Mouse (Mus musculus) thymus, postnatal 10 days (tissue): ENCODE measurements around the gene St3gal6.

Source experiments
- DNase-seq, 2 experiments: peaks; one replicate each; pipeline ENCODE4 v3.0.0; 2021; ENCODE audit warnings: low spot score in 2 of 2

Gene St3gal6

DNA sequence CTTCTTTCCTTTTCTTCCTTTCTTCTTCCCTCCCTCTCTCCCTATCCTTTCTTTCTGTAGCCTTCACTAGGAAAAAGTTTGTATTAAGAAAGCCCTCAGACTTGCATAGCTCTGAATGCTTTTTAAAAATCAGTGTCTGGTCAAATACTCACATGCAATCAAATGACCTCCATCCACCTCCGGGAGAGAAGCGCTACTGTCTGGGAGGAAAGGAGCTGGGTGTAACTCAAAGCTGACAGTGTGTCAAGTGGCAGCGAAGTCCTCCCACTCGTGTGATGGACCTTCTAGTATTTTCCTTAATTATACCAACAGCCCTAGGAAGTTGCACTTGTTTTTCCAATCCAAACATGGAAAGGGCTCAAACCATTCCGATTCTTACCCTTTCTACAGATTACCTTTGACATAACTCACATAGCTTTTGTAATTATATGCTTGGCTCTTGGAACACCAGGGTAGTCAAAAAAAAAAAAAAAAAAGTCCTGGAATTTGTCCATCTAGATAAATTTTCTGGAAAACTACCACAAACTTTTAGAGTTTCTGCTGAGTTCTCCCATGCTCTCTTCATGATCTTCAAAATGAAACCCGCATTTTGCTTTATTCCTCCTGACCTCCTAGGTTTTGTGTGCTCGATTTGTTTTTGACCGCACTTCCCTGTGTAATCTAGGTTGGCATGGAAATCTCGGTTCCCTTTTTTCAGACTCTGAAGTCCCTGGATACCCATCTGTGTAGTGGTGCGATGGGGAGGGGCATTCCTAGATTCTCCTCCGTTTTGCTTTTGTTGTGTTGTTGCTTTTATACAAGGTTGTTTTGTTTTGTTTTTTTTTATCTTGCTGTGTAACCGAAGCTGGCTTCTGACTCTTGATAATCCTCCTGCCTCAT is at the start of gene St3gal6:
Gene St3gal6, minus strand, starts transcription at position 272 of the 879 bp plus-strand sequence.
- no peak for DNase-seq

DNA sequence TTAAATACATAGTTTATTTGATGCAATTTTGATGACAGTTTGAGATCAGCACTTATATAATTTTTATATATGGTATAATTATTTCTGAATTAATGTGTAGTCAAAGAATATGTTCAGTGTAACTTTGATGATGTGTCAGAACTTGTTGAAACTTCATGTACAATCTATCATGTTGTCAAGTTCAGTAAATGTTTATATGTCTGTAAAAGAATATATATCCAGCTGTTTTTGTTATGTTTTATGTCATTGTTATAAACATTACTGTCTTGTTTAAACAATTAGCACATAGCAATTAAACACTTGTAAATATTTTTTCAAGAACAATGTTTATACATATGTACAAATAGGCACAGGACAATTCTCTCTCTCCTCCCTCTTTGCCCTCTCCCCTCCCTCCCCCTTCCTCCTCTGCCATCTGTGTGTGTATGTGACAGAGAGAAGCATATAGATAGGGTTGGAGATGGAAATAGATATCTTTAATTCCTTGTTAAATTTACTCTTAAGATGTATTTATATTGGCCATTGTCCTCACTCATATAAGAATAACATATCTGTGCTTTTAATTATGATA is 46.7 kb upstream of the St3gal6 start:
- no peak for DNase-seq

DNA sequence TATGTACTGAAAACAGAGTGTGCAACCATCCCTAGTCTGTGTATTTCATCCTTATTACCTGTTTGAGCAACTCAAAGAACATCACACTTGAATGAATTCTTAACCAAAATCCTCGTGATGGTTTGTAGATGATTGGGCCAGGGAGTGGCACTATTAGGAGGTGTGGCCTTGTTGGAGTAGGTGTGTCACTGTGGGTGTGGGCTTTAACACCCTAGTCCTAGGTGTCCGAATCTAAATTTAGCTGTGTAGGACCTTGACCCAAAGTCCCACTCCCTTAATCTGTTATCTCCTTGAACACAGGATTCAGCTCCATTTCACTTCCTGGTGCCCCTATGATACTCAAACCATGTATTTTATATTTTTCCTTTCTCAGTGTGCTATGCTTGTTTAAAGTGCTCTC is 37.2 kb upstream of the St3gal6 start:
- DNase-seq, result no peak

DNA sequence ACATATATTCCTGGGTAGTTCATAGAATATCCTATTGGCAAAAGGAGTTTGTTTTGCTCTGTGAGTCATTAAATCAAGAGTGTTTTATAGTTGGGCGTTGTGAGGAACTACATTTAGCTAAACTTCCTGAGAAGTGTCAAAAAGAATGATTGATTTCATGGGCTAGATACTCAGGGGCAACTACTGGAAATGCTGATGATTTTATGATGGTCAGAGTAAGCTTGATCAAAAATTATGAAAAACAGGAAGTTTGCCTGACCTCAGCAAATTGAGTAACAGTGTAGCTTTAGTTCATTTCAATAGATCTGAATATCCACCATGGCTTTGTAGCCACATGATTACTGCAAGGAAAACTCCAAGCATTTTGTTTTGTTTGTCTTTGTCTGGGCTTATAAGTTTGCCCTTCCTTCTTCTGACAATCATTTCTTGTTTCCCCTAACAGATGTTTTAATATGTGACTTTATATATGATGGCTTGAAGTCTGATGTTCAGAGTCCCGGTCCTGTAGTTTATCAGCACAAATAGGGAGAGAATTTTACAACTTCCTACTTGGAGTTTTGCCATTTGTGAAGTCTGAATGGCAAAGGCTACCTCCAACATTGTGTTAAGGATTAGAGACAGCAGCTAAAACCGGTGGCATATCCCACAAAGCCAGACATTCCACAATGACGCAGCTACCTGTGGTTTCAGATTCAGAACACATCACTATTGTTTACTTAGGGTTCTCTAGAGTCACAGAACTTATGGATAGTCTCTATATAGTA is 32.2 kb upstream of the St3gal6 start:
- no peak for DNase-seq

DNA sequence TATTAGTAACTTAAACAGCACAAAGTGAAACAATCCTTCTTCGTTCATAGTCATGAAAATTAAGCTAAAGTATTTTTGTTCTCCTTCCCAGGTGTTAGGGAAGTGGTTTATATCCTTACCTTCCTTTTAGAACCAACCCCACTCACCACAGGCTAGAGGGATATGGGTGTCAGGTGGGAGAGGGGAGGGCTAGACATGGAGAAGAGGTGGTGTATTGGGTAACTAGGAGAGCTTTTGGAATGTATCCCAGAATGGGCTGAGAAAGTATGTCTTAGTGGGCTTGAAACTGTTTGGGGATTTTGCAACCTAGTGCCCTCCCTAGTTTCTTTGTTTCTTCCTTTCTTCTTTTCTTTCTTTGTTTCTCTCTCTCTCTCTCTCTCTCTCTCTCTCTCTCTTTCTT is 30.6 kb upstream of the St3gal6 start:
- DNase-seq, result no peak

DNA sequence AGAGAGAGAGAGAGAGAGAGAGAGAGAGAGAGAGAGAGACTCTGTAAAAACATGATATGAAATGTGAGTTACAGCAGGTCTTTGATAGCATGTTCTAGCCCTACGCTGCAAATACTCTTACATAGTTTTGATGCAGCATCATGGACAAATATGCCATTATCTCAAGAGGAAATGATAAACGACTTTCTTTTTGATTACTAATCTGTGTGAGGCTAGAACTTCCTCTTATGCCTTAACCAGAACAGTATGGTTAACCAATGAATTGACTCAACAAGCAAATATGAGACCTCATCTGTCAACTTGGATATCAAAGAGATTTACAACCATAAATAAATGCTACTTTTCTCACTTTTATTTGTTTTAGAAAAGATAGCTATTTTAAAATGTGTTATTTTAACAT is 24.0 kb upstream of the St3gal6 start:
- DNase-seq, result no peak

DNA sequence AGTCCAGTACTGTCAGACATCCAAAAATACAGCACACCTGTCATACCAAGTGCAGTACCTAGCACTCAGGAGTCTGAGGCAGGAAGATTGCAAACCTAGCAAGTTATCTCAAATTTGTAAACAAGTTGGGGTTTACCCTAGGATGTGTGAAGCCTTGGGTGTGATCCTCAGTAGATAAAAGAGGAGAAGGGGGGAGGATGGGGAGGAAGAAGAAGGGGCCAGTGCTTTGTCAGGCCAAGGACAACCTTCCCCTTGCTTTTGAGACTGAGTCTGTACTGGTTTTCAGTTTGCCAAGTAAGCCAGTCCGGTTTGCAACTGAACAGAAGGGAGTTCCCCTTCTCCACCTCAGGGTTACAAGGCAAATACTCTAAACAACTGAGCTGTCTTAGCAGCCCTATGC is 22.1 kb upstream of the St3gal6 start:
- DNase-seq, result no peak

DNA sequence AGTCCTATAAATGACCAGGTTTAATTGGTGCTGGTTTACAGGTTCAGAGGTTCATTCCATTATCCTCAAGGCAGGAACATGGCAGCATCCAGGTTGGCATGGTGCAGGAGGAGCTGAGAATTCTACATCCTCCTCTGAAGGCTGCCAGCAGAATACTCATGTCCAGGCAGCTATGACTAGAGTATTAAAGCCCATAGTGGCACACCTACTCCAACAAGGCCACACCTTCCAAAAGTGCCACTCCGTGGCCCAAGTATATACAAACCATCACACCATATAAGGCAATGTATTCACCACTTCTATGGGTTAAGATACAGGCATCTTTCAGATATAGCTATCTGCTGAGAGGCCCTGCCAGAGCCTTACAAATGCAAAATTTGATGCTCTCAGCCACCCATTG is 15.4 kb upstream of the St3gal6 start:
- DNase-seq, result no peak

DNA sequence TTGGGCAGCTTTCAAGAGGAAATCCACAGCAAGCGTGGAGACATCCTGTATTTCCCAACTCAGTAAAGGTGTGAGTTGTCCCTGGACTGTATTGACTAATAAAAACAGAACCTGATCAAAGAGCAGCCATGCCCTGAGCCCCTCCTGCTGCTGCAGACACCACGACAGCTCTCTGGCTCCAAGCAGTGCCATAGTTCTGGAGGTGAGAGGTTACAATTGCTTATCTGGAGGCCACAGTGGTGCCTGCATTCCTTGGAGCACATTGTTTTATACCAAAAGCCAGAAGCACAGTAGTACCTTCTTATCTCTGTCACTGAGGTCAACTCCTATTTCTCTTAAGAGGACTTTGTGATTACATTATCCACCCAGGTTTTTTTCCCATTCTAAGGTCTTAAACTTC is 15.0 kb upstream of the St3gal6 start:
- no peak for DNase-seq

DNA sequence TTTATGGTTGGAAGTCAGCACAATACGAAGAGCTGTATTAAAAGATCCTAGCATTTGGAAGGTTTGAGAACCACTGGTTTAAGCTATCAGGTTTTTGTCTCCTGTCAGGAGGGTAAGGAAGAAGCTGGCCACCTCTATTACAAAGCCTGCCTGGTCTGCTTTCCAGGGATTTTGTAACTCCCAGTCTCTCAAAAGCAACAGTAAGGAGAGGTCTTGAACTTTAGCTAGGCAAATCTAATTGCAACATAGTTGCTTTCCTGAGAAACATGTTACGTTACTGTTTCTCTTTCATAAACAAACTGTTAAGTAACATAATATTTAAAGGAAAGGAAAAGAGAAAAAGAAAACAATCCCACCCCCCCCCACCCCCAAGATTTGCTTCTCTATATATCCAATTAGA is 12.0 kb upstream of the St3gal6 start:
- no peak for DNase-seq

DNA sequence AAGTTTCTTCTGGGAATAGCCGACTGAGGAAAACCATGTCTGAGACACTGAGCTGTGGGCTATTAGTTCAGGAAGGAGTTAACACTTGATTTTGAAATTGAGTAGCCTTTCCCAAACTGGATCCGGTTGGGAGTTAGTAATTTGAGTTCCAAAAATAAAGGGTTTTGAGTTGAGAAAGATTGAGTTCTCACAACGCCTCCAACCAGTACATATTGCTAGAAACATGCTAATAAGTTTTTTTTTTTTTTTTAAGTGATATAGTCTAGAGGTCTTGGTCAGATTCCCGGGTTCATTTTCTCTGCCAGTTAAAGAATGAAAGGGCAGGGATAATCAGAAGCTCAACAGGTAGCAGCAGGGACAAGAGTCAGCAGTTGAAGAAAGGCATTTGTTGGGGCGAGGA is 11.2 kb upstream of the St3gal6 start:
- no peak for DNase-seq

DNA sequence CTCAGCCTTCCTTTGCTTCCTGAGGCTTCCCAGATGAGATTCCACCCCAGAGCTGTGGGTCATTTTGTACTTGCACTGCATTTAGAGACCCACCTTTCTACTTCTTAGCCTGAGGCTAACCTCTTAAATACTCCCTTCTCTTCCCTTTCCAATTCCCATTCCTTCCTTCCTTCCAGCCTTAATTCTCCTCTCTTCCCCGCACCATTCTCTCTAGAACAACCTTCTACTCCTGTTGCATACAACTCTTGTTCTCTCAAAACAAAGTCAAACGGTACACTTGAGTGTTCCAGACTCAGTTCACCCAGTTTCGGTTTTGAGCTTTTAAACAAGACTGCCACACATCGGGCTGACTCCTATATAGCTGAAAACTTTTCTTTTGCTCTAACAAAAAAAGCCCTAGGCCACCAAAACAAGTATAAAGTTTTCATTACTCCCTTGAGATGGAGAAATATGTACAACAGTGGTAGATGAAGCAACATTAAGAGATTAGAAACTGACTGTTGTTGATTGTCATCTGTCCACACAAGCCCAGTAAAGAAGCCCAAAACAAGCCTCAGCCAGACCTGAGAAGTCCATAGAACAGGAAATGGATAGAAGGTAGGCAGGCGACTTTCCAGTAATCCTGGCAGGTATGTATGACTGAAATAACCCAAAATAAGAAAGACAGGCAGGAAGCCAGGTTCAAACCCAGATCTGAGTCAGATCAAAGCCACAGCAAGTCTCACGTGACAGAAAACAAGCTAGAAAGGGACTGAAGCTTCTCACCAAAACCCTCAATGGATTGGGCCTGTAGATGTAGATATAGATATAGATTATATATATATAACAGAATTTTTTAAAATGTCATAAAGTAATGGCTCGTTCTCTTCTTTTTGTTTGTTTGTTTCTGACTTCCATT is 10.5 kb upstream of the St3gal6 start:
- DNase-seq, result no peak

DNA sequence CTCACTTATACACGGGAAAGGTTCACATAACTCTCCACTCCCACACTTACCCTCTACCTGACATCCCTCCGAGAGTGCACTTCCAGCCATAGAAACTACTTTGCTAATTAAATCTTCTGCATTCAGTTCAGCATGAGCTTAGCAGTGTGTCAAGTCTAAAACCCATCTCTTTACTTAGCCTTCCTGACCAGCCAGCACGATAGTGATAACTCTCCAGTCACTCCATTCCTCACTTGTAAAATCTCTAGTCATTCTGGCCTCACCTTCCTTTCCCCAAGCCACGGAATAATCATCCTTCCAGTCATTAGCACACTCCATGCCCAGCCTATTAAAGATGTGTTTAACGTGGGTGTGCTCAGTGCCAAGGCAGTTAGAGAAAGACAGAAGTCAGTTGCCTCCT is 9.7 kb upstream of the St3gal6 start:
- no peak for DNase-seq

DNA sequence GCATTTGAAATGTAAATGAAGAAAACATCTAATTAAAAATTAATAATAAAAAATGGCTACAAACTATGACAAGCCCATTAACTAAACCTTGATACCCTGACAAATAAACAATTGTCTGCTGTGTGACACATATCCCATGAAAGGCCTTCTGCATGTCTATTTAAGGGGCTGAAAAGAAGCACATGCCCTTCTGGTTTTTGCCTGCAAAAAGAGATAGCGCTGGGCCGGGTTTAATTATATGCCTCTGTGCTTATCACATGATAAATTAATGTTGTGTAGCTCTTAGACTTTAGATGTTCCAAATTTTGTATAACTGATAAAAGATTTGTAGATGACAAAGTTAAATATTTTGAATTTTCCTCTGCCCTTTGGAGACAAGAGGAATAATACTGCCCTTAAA is 9.2 kb upstream of the St3gal6 start:
- DNase-seq, result no peak

DNA sequence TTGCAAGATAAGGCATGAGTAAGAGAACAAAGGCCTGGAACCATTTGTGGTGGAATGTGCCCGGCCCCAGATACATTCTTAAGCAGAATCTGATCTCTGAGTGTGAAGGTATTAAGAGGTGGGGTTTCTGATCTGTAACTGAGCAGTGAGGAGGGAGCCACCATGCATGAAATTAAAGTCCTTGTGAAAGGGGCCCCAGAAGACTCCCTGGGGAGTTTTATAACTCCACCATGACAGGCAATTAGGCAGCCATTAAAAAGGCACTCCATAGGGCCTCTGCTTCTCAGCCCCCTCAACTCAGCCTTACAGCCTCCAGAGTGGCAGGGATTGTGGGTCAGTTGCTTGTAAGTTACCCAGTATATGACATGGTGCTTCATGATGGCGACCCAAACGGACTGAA is 8.5 kb upstream of the St3gal6 start:
- no peak for DNase-seq

DNA sequence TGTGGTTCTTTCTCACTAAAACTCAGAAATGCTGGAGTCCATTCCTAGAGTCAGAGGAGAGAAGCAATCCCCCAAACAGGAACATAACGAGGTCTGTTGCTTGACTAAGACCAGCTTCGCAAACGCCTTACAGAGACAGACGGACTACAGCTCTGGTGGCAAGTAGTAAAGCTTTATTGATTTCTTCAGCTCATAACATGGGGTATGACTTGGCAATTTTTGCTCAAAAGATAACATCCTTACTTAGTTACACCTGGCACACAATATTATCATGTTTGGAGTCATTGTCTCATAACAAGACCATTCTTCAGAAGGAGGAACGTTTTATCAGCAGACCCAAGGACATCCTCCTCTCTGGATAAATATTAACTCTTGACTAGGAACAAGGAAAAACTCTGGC is 3.8 kb upstream of the St3gal6 start:
- DNase-seq, result no peak

DNA sequence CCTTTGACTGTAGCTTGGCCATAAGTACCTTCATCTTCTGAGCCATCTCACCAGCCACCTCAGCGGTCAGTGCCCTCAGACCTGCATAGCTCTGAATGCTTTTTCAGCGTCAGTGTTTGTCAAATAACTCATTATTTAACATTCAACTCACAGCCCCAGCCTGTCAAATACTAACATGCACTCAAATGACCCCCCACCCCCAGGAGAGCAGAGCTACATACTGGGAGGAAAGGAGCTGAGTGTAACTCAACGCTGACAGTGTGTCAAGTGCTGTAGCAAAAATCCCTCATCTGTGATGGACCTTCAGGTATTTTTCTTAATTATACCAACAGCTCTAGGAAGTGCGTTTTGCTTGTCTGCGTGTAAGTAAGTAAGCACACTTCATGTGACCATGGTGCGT is 2.7 kb upstream of the St3gal6 start:
- DNase-seq, result no peak

DNA sequence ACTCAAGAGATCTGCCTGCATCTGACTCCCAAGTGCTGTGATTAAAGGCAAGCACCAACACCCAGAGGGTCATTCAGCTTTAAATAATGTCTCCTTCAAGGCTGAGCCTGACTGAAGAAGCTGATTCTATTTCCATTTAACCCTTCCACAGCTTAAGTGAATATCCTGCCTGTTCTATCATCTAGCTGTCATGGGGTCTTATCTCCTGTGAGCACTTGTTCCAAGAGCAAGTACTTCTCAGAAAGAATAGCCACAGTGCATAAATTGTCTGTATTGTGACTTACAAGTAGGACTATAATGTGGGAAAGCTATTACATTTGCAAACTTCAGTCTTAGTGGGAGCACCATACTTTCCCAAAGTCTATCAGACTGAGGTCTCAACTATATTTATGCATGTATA is 1.8 kb upstream of the St3gal6 start:
- no peak for DNase-seq

DNA sequence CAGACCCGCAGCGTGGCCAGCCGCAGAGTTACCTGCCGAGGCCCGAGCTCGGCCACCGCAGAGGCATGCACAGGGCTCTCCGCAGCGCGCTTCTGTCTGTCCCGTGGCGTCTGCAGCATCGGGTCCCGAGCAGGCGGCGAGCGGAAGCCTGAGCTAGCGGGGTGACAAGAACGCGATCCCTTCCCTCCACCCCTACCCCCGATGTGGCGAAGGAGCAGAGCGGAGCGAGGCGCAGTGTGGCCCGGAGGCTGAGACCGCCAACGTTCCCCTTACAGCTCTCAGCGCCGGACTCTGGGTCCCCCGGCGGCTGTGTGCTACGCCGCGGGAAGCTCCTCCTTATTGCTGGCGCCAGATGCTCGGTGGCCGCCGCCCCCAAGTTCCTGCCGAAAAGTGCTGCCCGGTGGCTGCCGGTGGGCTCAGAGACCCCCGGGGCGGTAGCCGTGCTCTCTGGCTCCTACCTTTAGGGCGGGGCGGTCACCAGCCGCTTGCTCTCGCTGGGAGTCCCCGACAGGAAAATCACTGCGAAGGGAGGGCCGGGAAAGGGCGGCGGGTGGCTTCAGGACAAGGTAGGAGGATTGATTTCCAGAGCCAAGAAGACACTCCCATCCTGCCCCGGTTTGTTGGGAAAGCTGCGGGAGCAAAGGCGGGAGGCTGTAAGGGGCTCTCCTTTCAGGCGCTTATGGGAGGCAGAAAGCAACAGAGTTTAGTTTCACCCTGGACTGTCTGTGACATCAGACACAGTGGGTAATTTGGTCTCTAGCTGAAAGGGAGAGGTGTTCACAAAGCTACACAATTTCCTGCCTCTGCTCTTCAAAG is 791 bp downstream of the St3gal6 start:
- peak; percentile 39 to 61 for DNase-seq

DNA sequence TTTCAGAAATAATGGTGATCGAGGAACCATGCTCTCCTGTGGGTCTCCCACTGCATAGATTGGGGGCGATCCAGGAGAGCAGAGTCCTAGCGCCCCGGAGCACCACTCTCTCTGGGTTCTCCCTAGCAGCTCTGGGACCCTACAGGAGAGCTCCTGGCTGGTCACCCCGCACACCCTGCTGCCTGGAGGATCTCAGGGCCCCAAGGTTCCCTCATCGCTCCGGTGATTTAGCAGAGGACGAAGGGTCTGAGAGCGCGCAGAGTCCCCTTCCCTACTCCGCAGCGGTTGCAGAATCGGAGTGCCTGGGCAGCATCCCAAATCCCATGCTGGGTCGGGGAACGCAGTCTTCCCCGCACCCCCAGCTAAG is 1.4 kb downstream of the St3gal6 start:
- DNase-seq, result no peak

DNA sequence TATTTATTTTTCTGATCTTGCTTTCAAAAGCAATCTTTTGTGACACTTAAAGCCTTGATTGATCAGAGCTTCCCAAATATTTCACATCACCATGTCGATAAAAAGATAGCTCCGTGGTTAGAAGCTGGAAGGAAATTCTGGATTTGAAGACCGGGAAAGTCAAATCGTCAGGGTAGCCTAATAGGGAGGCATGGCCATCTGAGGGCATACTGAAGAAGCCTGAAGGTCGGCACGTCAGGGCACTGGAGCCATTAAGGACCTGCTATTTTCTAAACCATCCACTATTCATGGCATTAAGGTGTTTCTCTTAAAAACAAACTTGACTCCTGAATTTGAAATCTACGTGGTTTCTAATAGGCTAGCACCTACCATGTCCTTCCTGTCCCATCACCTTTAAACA is 2.1 kb downstream of the St3gal6 start:
- DNase-seq, result no peak
